Mouse (Mus musculus): Measurements from ENCODE around the gene Dcaf17. TPM values are rescaled to one million over a fixed set of nuclear protein-coding genes. Genes with fewer than 3 reads are reported as not detected.

The Dcaf17 gene
- total and polyA plus RNA-seq, 3 experiments: 15.6 to 28.1 (median 22.7) TPM

DNA sequence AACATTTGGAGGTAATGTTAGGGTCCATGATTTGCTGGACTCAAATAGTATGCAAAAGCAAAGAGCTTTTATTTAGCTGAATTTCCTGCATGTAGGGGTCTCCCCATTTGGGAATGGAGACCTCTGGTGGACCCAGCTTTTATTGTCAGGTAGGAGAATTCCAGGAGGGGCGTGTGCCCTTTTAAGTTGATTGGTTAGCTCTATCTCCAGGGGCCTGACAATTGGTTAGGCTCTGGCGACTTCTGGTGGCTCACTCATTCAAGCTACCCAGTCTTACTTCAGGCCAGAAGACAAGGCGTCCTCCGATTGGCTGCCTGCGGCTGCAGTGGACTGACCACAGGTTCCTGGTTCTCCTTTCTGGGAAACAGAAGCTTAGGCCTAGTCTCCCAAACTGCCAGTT lies 28.3 kb upstream of the Dcaf17 start:
- in situ Hi-C loops (cut with MboI; ENCODE audit: low pct_ligation_motif_present, low pct_unique_long_range_greater_than_20kb, low sequenced_read_pairs) (loop anchor here (25.0 kb wide), 1 partner anchor 314 kb away; no protein-coding TSS in a partner anchor), dilution Hi-C loops (cut with MboI; ENCODE audit: extremely low pct_ligation_motif_present, extremely low pct_unique_long_range_greater_than_20kb, low sequenced_read_pairs) (no loop called here)
- Histone ChIP-seq H3K9me3 (replicated peaks; ENCODE audit: low read length) (no peaks in the 10 kb centered on the region), H3K4me2 (ENCODE audit: insufficient read depth, low read depth, poor library complexity, severe bottlenecking) (no peak overlapping the region), H3K27me3 (replicated peaks) (no peaks in the 10 kb centered on the region), H3K9ac (ENCODE audit: insufficient read depth, low read depth) (no peak overlapping the region), H3K4me1 (ENCODE audit: control insufficient read depth in 1 of 2, insufficient read depth in 2 of 2) (peaks cover 2 to 18% of the 10 kb centered on the region in 2 experiments; a peak in 3 of 4 replicates), H3K27ac (ENCODE audit: insufficient read depth, low read depth) (no peak overlapping the region), H3K4me3 (replicated peaks in 1 of 3; ENCODE audit: low read depth in 2 of 3, low read length in 2 of 3, poor library complexity in 1 of 3) (no peak overlapping the region), H3K79me2 (replicated peaks; ENCODE audit: control insufficient read depth, extremely low read depth, insufficient read depth, poor library complexity, severe bottlenecking) (no peaks in the 10 kb centered on the region), H3K36me3 (replicated peaks in 1 of 2; ENCODE audit: control insufficient read depth in 1 of 2, insufficient read depth in 1 of 2, low read length in 1 of 2) (peaks cover 0 to 12% of the 10 kb centered on the region in 2 experiments)
- no peak for DNase-seq (ENCODE audit: extremely low read depth)
- TF ChIP-seq CTCF (conservative IDR thresholded peaks at IDR 0.05 in 1 of 2, IDR thresholded peaks at IDR 0.05 in 1 of 2; ENCODE audit: low read depth in 2 of 2, low read length in 2 of 2): peak in 1 of 2 experiments; percentile 41; a peak in 2 of 4 replicates
- no peak for TF ChIP-seq ELF1 (IDR thresholded peaks at IDR 0.05; ENCODE audit: low read depth, low read length)
- TF ChIP-seq RAD21 (IDR thresholded peaks at IDR 0.05; ENCODE audit: low read depth, low read length): peak; percentile 37
- no peak for TF ChIP-seq E2F4 (IDR thresholded peaks at IDR 0.05; ENCODE audit: insufficient replicate concordance, low read depth, low read length)
- peak; percentile 36 for TF ChIP-seq SMC3 (IDR thresholded peaks at IDR 0.05; ENCODE audit: low read depth, low read length)

DNA sequence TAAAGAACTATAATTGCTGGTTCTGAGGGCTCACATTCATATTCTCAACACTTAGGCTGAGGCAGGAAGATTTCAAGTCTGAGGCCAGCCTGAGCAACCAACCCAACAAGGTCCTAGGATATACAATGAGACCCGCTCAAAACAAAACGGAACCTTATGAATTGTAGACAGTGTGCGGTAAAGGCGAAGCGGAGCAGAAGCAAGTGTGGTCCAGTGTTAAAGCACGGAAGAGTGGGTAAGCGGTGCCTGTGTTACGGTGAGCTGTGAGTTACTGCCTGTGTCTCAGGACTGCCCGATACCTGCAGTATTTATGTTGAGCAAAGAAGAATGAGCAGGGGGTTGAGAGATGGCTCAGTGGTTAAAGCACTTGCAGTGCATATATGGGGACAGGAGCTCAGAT lies 27.5 kb upstream of the Dcaf17 start:
- no peak overlapping the region for H3K27ac ChIP-seq (ENCODE audit: insufficient read depth, low read depth)
- no peak overlapping the region for H3K9ac ChIP-seq (ENCODE audit: insufficient read depth, low read depth)
- H3K27me3 ChIP-seq (replicated peaks): no peaks in the 10 kb centered on the region
- no peak overlapping the region for H3K4me3 ChIP-seq (replicated peaks in 1 of 3; ENCODE audit: low read depth in 2 of 3, low read length in 2 of 3, poor library complexity in 1 of 3)
- no peak for DNase-seq (ENCODE audit: extremely low read depth)
- H3K4me2 ChIP-seq (ENCODE audit: insufficient read depth, low read depth, poor library complexity, severe bottlenecking): no peak overlapping the region
- dilution Hi-C loops (cut with MboI; ENCODE audit: extremely low pct_ligation_motif_present, extremely low pct_unique_long_range_greater_than_20kb, low sequenced_read_pairs) (no loop called here), in situ Hi-C loops (cut with MboI; ENCODE audit: low pct_ligation_motif_present, low pct_unique_long_range_greater_than_20kb, low sequenced_read_pairs) (loop anchor here (25.0 kb wide), 1 partner anchor 315 kb away; no protein-coding TSS in a partner anchor)
- no peaks in the 10 kb centered on the region for H3K79me2 ChIP-seq (replicated peaks; ENCODE audit: control insufficient read depth, extremely low read depth, insufficient read depth, poor library complexity, severe bottlenecking)
- peaks cover 0 to 10% of the 10 kb centered on the region in 2 experiments for H3K36me3 ChIP-seq (replicated peaks in 1 of 2; ENCODE audit: control insufficient read depth in 1 of 2, insufficient read depth in 1 of 2, low read length in 1 of 2)
- no peak for TF ChIP-seq MYC (IDR thresholded peaks at IDR 0.05; ENCODE audit: low read depth, low read length)
- no peak for TF ChIP-seq PAX5 (IDR thresholded peaks at IDR 0.05; ENCODE audit: low read length)
- TF ChIP-seq RCOR1 (conservative IDR thresholded peaks at IDR 0.05; ENCODE audit: low read depth, low read length): no peak
- TF ChIP-seq ZKSCAN1 (IDR thresholded peaks at IDR 0.05; ENCODE audit: borderline replicate concordance, low read depth, low read length): no peak
- no peak for TF ChIP-seq CHD2 (IDR thresholded peaks at IDR 0.05; ENCODE audit: low read length)
- H3K4me1 ChIP-seq (ENCODE audit: control insufficient read depth in 1 of 2, insufficient read depth in 2 of 2): peaks cover 7 to 26% of the 10 kb centered on the region in 2 experiments; a peak in 3 of 4 replicates
- H3K9me3 ChIP-seq (replicated peaks; ENCODE audit: low read length): no peaks in the 10 kb centered on the region

DNA sequence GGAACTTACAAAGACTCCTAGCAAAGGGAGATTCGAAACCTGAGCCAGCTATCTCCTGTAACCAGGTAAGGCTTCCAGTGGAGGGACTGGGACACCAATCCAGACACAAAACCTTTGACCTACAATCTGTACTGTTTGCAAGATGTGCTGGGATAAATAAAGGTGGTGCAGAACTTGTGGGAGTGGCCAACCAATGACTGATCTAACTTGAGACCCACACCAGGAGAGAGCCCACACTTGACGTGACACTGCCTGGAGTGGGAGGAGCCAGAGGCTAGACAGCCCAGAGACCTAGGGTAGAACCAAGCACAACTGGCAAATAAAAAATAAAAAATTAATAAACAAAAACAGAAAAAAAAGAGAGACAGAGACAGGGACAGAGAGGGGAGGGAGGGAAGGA lies 24.5 kb upstream of the Dcaf17 start:
- no peak overlapping the region for H3K4me3 ChIP-seq (replicated peaks in 1 of 3; ENCODE audit: low read depth in 2 of 3, low read length in 2 of 3, poor library complexity in 1 of 3)
- no peak overlapping the region for H3K27ac ChIP-seq (ENCODE audit: insufficient read depth, low read depth)
- peaks cover 0 to 12% of the 10 kb centered on the region in 2 experiments for H3K36me3 ChIP-seq (replicated peaks in 1 of 2; ENCODE audit: control insufficient read depth in 1 of 2, insufficient read depth in 1 of 2, low read length in 1 of 2)
- no peak for DNase-seq (ENCODE audit: extremely low read depth)
- no peaks in the 10 kb centered on the region for H3K27me3 ChIP-seq (replicated peaks)
- TF ChIP-seq HCFC1 (IDR thresholded peaks at IDR 0.05; ENCODE audit: low read depth, low read length): no peak
- TF ChIP-seq CTCF (conservative IDR thresholded peaks at IDR 0.05 in 1 of 2, IDR thresholded peaks at IDR 0.05 in 1 of 2; ENCODE audit: low read depth in 2 of 2, low read length in 2 of 2): no peak
- no peak for TF ChIP-seq ZMIZ1 (IDR thresholded peaks at IDR 0.05; ENCODE audit: low read depth, low read length)
- no peak for TF ChIP-seq EP300 (IDR thresholded peaks at IDR 0.05; ENCODE audit: low read length)
- no peak for TF ChIP-seq NRF1 (IDR thresholded peaks at IDR 0.05; ENCODE audit: low read depth, low read length)
- no peak for TF ChIP-seq MAX (IDR thresholded peaks at IDR 0.05; ENCODE audit: low read length)
- no peak for TF ChIP-seq USF1 (IDR thresholded peaks at IDR 0.05; ENCODE audit: low read depth, low read length)
- H3K4me1 ChIP-seq (ENCODE audit: control insufficient read depth in 1 of 2, insufficient read depth in 2 of 2): peaks cover 11 to 23% of the 10 kb centered on the region in 2 experiments; a peak in 3 of 4 replicates
- no peaks in the 10 kb centered on the region for H3K9me3 ChIP-seq (replicated peaks; ENCODE audit: low read length)
- no peak overlapping the region for H3K9ac ChIP-seq (ENCODE audit: insufficient read depth, low read depth)
- in situ Hi-C loops (cut with MboI; ENCODE audit: low pct_ligation_motif_present, low pct_unique_long_range_greater_than_20kb, low sequenced_read_pairs) (loop anchor here (25.0 kb wide), 1 partner anchor 318 kb away; no protein-coding TSS in a partner anchor), dilution Hi-C loops (cut with MboI; ENCODE audit: extremely low pct_ligation_motif_present, extremely low pct_unique_long_range_greater_than_20kb, low sequenced_read_pairs) (no loop called here)
- H3K4me2 ChIP-seq (ENCODE audit: insufficient read depth, low read depth, poor library complexity, severe bottlenecking): no peak overlapping the region
- no peaks in the 10 kb centered on the region for H3K79me2 ChIP-seq (replicated peaks; ENCODE audit: control insufficient read depth, extremely low read depth, insufficient read depth, poor library complexity, severe bottlenecking)
